Mouse (Mus musculus) adrenal gland, postnatal 4 days (tissue): ENCODE results near the gene Prr14l. TPM values are rescaled to one million over a fixed set of nuclear protein-coding genes. Genes with fewer than 3 reads are reported as not detected.
"Not testable (repeated sequence)": the region's sequence is repeated elsewhere in the genome, so short reads cannot be mapped to it uniquely, and the experiment has no call there.

Source experiments
- DNase-seq, 2 experiments: peaks; one replicate each; pipeline ENCODE4 v3.0.0; 2021 to 2022; ENCODE audit warnings: low spot score in 2 of 2, mixed read lengths in 2 of 2
- total RNA-seq, 2 experiments: library from RNA; stranded (reverse); gene quantifications; 2 replicates each; pipeline ENCODE4 v1.2.3; 2021

Prr14l gene
- total RNA-seq, 2 experiments from 2014 or later, result 32.9 to 36.4 TPM

DNA sequence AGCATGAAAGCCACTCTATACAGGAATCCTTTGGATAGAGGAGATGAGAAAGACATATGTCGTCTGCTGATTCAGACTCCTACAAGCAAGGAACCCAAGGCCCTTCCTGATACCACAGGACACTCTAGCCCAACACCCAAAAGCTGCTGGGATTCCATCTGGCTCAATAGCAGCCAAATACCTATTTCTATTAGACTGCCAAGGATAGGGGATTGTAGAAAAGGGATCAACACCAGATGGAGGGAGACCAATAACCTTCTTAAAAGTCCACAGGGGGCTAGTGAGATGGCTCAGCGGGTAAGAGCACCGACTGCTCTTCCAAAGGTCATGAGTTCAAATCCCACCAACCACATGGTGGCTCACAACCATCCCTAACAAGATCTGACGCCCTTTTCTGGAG lies 38.7 kb downstream of the Prr14l start:
- no peak for DNase-seq

DNA sequence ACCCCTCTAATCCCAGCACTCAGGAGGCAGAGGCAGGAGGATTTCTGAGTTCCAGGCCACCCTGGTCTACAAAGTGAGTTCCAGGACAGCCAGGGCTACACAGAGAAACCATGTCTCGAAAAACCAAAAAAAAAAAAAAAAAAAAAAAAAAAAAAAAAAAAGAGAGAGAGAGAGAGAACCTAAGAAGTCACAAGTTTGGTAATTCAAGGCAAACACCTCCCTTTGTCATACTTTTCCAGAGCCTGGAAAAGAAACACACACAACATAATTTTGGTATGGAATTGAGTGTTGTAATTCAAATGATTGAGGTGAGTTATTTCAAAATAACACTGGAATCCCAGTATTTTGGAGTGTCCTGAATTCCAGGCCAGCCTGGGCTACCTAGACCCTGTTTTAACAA lies 67.6 kb downstream of the Prr14l start:
- not testable (repeated sequence) for DNase-seq

DNA sequence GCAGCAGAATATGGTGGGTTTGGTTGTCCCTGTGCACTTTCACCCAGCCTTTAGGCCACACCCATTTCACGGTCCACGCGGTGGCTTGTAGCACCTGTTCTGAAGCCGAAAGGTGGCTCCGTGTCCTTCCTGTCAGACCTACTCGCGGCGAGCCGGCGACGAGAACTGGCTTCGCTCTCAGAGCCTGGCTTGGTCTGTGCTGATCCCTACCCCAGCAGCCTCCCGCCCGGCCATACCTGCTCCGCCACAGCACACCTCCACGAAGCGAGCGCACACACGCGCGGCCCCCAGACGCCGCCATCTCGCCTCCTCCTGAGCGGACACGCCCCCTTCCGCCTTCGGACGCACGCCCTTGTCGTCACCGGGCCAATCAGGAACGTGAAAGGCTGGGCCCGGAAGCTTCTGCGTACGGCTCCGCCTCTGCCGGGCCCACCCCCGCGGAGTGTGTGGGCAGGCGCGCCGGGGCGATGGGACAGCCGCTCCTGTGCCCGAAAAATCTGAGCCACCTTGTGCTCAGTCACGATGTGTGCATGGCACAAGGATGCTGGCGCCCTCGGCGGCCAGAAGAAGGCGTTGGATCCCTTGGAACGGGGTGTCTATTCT lies 68.6 kb downstream of the Prr14l start, which contains the start of gene Pisd:
Gene Pisd, minus strand, starts transcription at position 334 of the 603 bp plus-strand sequence.
- DNase-seq, result peak; percentile 85

DNA sequence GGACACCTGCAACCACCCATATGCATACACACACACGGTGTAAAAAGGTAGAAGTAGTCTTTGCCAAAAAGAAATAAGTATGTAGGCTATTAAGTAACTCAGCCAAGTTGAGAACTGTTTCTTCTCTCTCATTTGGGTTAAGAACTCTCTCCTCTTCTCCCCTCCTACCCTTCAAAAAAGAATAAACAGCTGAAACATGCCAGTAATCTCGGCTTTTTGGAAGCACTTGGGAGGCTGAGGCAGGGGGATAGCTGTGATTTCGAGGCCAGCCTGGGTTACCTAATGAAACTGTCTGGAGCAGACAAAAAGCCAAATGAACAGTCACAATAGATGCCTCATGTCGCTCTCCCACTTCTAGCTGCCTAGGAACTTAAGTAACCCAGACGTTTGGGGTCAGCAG lies 69.3 kb downstream of the Prr14l start:
- no peak for DNase-seq

DNA sequence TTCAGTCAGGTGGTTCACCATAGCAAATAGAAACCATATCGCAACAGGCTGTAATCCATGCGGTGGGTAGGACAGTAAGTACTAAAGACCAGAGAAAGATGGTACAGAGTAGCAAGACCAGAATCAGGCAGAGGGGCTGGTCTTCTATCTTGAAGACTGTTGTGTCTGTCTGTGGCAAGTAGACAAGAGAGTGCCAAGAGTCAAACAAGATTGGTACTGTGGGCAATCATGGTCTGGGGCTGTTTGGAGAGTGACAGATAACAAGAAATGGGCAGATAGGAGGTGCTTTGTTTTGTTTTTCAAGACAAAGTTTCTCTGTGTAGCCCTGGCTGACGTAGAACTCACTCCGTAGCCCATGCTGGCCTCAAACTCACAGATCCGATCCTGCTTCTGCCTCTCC lies 72.5 kb downstream of the Prr14l start:
- DNase-seq, result no peak

DNA sequence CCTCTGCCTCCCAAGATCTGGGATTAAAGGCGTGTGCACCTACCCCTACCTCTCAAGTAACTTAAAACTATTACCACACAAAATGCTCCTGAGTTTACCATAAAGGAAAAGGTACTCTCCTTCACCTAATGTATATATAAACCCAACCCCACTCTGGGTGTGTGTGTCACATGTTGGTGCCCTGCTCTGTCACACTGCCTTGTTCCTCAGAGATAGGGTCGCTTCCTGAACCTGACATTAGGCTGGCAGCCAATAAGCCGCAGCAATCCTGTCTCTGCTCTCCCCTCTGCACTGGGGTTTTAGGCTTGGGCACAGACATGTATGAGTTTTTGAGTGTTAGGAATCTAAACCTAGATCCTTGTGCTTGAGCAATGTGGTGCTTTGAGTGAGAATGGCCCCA lies 75.9 kb downstream of the Prr14l start:
- no peak for DNase-seq

DNA sequence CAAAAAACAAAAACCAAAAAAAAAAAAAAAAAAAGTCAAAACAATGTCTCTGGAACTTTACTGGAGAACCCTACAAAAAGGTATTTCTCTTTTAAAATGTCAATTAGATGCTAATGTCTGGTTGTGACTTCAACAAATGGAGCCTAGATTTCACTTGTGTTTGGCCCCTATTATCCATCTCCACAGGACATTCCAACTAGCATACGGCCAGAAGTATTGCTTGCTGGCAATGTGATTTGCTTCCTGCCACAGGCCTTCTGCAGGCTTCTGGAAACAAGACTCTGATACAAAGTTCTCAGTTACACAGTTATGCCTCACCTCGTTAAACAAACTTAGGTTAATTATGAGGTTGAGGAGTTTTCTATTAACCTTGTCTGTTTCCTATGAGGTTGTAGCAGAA lies 81.7 kb downstream of the Prr14l start:
- DNase-seq, result no peak

DNA sequence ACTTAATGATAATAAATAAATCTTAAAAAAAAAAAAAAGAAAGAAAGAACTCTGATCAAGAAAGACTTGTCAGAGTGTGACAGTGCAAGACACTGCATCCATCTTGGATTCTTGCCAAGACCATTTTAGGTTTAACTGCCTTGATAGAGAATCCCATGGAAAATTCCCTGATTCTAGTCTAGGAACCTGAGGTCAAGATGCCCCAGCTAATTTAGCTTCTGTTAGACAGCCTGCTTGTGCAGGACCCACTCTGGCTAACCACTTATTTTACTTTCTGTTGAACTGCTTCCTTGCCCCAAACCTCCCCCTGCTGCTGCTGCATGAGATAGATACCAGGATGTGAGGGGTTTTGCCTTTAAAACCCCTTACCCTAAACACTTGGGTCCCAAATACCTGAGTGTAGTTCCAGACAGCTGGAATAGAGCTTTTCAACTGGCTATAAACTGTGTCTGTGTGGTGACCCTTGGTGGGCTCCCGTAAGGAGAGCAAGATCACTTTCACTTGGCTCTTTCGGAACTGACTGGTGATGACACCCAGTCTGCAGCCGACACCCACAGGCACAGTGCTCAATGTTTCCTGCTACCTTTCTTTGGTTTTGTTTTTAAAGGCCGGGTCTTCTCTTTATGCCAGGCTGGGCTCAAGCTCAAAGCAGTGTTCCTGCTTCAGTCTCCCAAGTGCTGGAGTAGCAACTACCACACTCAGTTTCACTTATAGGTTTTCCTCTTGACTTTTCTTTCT lies 86.3 kb downstream of the Prr14l start:
- no peak for DNase-seq

DNA sequence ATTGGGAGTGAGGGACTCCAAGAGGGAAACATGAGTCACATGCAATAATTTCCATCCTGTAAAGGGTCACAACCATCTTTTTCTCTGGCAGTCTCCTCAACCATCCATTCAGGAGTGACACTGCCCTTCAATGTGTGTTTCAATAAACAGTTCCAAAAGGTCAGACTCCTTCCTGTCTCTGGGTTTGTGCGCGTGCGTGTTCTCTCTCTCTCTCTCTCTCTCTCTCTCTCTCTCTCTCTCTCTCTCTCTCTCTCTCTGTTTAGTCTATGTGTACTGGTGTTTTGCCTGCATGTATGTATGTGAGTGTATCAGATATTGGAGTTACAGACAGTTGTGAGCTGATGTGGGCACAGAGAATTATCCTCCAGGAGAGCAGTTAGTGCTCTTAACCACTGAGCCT lies 87.1 kb downstream of the Prr14l start:
- DNase-seq, result no peak

DNA sequence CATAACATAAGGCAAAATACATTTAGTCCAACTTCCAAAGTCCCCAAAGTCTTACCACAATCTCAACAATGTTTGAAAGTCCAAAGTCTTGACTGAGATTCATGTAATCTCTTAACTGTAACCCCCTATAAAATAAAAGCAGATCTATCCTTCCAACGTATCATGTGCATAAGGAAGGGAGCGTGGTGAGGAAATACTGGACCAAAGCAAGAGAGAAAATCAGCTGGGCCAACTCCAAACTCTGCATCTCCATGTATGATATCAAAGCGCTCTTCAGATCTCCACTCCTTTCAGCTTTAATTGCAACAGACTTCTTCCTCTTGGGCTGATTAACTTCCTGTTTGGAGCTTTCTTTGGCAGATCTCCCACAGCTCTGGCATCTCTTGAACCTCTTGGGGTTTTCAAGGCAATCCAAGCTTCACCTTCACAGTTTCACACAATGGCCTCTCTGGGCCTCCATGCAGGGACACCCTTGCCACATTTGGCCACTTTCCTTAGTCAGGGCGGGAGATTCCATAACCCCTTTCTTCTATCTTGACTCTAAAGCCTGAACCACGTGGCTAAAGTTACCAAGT lies 92.4 kb downstream of the Prr14l start:
- DNase-seq, result no peak

DNA sequence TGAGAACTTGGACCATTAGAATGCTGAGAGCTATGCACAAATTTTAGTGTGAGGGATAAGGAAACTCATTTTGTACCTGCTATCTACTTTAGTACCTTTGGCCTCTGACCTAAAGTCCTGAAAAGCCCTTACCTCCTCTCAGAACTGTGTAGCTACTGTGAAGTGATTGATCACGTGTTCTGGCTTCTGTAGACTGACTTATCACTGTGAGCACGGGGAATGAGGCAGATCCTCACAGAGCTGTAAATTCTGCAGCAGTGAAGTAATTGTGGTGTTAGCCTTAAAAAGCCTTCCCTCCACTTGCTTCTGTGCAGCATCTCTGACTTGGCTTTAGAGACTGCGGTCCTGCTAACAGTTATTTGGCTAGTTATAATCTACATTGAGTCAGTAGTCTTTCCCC lies 93.3 kb downstream of the Prr14l start:
- DNase-seq, result no peak

DNA sequence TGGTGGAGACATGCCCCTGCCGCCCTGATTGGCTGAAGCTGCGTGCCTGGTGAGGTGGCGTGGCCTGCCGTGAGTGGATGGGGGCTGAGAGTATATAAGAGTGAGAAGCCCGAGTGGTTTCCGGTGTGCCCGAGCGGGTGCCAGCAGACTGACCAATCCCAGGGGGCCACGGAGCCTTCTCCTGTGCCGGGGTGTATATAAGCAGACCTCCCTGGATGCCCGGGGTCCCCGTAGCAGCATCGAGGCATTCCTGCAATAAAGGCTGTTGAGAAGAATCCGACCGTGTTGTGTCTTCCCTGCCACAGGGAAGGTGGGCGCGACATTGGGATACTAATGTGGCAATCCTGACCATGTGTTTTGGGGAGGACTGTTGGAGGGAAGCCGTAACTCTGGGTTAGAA lies 93.7 kb downstream of the Prr14l start:
- not testable (repeated sequence) for DNase-seq

DNA sequence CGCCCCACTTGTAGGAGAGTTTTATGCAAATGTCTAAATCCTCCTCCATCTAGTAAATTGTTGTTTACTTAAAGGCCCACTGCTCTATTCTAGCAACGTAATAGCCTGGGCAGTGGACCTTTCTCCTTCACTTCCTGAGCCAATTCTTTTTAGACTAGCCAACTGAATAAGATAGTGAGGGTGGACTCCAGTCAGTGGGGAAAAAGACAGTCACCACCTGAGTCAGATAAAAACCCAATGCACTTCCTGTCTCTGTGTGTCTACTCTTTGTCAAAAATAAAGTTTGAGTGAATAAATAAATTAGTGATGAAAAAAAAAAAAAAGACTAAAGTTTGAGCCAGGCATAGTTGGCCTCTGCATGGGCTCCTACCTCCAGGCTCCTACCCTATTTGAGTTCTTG lies 94.4 kb downstream of the Prr14l start:
- DNase-seq, result no peak

DNA sequence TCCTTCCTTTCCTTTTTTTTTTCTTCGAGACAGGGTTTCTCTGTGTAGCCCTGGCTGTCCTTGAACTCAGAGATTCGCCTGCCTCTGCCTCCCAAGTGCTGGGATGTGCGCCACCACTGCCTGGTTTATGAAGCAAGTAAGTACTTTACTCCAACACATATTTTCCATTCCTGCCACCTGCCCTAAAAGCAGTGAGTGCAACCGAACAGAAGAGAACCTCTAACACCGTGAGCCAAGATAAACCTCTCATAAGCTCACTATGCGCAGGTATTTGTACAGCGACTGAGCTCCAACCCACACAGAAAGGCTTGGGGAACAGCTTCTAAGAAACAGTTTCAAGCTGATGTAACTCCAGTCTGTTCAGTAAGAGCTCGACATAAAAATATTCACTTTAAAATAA lies 97.9 kb downstream of the Prr14l start:
- DNase-seq, result no peak

DNA sequence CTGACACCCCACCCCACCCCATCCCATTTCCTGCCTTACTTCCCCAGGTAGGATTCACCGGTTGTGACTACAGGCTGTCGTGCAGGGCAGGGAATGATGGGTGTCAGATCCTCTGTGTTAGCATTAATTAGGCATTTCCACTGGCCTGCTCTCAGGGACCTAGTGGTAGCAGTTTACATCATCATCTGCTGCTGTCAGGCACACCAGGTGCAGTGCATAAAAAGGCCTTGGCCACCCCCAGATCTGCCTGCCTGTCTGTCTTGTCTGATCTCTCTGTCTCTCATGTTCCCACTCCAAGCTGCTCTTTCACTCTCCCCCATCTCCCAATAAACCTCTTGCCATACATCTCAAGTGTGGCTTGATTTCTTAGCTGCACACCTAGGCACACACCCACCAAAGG lies 102.3 kb downstream of the Prr14l start:
- DNase-seq, result no peak

DNA sequence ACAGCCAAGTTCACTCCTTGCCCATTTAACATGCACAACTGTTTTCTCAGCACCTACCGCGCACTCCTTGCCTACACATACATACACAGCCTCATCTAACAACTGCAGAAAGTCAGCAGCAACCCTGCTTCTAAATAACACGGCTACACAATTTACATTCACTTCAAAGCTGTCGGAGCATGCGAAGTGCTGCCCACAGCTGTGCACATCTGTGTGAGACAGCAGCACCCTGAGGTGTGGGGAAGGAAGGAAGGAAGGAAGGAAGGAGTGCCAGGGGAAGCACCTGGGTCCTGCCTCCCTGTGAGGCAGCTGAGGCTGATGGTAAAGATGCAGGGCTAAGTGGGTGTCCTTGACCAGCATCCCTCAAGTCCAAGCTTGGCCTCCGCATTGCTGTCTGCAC lies 105.1 kb downstream of the Prr14l start:
- DNase-seq, result no peak

DNA sequence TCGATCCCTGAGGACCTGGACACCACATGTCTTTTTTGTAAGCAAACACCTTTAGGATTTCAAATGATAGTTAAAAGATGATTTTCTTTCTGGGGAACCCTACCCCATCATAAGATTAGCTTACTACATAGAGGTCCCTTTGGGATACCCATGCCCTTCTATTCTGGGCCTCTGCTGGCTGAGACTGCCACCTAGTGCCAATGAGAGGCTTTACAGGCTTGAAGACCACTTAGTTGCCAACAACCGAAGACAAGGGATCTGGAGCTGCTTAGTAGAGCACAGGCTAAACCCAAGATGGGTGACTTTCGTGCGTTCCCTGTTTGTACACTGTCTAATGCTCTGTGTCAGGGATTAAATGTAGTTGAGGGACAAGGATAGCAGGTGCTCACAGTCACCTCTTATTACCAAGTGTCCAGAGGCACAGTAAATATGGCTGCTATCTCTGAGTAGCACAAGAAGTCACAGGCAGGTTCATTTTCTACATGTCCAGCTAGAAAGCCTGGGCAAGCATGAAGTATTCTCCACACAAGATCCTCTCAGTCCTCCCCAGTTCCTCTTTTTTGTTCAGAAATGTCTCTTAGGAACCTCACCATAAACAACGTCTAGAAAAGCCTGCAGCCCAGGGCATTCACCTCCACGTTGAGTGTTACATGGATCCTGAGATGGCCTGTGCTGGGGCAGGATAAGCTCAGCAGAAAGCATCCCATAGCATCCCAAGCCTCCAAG lies 106.2 kb downstream of the Prr14l start:
- no peak for DNase-seq

DNA sequence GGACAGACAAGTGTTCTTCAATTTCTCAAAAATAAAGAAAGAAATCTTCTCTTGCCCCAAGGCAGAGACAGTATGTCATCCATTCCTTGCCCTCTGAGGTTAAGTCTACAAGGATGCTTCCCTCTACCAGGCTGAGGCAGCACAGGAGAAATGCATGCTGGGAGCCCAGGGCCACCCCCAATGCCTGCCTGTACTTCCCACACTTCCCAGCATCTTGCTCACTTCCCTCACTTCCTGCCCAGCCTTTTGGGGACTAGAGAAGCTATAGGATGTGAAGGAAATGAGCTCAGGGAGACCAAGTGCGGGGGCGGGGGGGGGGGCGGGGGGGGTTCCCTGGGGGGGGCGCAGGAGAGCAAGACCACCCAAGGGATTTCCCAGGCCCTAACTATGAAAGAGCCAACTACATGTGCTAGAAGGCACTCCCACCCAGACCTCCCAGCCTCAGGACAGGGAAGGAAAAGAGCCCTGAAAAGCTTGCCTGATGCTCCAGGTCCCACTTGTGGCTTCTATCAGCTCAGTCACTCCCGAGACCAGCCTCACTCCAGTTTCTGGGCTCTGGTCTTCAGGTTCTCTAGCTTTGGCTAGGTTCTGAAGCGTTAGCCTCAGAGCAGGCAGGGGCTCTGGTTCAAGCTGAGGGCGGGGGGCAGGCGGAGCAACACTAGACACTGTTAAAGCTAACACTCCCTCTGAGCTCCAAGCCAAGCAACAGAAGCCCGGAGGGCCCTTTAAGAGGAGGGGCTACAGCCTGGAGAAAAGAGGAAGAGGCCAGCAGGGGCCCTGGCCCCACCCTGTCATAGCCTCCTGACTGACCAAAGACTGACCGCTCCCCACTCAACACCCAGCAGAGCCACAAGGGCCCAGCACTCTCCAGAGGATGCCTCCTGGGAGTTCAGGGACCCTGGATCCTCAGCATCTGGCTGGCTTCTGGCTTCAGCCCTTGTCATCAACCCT lies 108.1 kb downstream of the Prr14l start:
- peak; percentile 31 to 68 for DNase-seq

DNA sequence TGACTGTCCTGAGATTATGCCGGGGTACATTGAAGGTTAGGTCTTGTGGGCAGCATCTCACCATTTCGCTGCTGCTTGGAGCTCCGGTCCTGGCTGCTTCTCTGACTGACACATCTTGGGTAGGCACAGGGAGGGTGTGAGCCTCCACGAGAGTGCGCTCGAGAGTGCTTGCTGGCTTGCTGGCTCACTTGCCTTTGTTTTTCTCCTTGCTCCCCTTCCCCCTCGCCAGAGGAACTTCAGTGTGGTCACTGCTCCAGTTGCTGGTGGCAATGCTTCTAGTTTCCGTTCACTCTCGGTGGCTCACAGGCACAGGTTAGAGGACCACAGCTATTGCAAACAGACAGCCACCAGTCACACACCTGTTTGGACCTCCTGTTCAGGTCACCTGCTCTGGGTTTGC lies 111.9 kb downstream of the Prr14l start:
- DNase-seq, result no peak

DNA sequence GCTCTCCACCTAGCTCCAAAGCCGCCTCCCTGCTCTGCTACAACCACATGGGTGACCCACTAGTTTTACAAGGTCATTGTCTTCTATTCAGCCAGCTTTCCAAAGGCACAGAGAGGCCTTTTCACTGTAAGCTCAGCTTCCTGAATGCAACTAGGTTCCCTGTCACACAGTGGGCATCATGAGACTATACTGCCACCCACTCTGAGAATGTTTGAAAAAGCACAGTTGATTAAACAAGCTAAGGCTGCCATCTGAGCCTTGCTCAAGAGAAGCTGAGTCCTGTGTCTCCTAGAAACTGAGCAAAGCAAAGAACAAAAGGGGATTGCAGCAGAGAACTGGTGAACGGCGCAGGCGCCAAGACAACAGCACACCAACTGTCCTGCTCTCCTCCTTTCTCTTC lies 112.7 kb downstream of the Prr14l start:
- DNase-seq, result not testable (repeated sequence)

DNA sequence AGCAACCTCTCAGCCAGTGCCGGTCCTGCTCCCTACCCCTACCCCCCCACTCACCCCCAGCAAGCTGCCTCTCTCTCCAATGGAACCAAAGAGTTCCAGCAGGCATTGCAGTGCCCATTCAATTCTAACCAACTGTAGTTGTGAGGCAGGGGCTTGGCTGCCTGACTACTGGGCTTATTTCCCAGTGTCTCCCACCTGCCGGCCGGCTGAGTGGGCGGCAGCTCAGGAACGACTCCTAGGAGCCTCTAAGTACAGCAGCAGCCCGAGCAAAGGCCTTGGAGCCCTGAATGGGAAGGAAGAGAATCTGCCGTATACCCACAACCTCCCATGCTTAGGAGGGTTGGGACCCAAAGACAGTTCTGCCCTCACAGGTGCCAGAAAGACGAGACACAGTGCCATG lies 113.2 kb downstream of the Prr14l start:
- DNase-seq, result not testable (repeated sequence)
